Mouse (Mus musculus): ENCODE measurements around the gene Gls. TPM values are rescaled to one million over a fixed set of nuclear protein-coding genes. Genes with fewer than 3 reads are reported as not detected.

The Gls gene
- total RNA-seq, 1 experiment from 2014 or later = 242 TPM

DNA sequence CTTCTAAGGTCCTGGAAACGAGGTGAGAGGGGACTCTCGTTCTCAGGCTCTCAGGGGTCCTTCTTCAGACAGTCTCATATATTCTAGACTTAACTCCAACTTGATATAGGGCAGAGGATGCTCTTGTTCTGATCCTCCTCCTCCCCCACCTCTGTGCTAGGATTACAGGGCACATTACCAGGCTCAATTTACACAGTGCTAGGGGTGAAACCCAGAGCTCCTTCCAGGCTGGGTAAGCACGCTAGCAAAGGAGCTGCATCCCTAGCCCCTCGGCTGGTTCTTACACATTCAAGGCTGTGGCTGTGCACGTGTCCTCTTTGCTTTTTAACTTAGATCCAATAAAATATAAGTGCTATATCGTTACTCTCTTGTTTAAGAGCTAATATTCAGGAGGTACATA is 20.4 kb upstream of the Gls start:
- ATAC-seq (replicated peaks in 1 of 2; ENCODE audit: insufficient read depth in 1 of 2, low FRiP score in 2 of 2, low TSS enrichment in 1 of 2, low read depth in 1 of 2, poor library complexity in 2 of 2, severe bottlenecking in 2 of 2) = no peak

DNA sequence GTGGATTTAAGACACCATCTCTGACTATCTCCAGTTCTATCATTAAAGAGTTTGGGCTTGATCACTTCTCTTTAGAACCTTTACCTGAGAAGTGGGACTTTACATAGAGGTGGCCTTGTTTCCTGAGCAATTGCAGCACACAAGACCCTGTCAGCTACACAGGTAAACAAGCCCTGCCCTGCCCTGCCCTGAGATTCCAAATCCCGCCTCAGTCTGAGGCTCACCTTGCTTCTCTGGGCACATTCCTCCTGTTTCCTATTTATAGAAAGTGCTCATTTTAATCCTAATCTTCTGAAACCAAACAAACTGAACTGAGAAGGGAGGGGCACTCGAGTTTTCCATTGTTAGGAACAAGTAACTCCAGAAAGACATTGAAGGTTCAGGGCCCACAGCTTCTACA is 19.4 kb upstream of the Gls start:
- no peak for ATAC-seq (replicated peaks in 1 of 2; ENCODE audit: insufficient read depth in 1 of 2, low FRiP score in 2 of 2, low TSS enrichment in 1 of 2, low read depth in 1 of 2, poor library complexity in 2 of 2, severe bottlenecking in 2 of 2)

DNA sequence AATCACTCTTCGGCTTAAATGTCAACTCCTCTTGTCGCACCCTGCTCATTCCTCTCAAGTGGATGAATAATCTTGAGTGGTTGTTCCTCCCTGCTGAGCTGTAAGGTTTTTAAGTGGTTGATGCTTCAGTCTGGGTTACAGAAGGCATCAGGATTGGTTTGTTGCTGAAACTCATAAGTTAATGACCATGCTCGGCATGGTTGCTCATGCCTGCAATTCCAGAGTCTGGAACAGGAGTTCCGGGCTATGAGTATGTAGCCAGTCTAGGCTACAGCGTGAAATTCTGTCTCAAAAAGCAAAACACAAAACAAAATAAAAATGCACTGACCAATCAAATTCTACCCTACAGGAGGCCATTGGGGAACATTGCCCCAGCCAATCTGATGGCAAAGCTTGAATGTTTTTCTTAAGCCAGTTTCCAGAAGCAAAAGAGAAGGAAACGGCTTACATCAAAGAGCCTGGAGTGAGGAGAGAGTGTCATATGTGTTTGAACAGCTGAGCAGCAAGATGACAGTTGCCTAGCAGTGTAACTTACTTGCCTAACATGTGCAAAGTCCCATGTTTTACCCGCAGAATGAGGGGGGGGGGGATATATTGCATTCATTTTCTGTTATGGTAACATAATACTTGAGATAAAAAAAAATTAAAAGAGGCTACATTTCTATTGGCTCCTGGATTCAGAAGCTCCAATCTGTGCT is 18.2 kb upstream of the Gls start:
- ATAC-seq (replicated peaks in 1 of 2; ENCODE audit: insufficient read depth in 1 of 2, low FRiP score in 2 of 2, low TSS enrichment in 1 of 2, low read depth in 1 of 2, poor library complexity in 2 of 2, severe bottlenecking in 2 of 2) = no peak

DNA sequence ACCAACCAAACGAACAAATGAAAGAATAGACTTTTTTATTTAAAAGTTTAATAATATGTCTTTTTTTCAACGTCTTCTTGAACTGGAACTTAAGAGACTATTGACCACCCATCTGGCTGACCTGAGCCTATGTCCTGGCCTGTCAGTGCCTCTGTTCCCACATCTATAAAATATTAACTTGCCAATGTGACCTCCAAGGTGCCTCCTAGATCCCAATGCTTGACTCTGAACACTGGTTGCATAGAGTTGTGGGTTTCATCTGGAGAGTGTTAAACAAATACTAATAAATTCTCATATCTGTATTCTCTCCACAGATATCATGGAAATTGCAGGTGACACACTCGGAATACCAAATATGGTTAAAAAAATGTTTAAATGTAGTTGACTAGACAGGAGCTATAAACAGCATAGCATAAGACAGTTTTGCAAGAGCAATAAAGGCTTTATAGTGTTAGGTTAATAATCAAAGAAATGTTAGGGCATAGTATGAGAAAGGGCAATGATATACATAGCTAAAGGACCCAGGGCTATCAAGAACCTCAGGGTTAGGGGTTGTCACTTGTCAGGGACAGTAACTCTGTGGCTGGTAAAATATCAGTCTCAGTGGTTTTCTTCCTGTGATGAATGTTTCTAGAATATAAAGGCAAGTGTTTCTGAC is 16.0 kb upstream of the Gls start:
- no peak for ATAC-seq (replicated peaks in 1 of 2; ENCODE audit: insufficient read depth in 1 of 2, low FRiP score in 2 of 2, low TSS enrichment in 1 of 2, low read depth in 1 of 2, poor library complexity in 2 of 2, severe bottlenecking in 2 of 2)

DNA sequence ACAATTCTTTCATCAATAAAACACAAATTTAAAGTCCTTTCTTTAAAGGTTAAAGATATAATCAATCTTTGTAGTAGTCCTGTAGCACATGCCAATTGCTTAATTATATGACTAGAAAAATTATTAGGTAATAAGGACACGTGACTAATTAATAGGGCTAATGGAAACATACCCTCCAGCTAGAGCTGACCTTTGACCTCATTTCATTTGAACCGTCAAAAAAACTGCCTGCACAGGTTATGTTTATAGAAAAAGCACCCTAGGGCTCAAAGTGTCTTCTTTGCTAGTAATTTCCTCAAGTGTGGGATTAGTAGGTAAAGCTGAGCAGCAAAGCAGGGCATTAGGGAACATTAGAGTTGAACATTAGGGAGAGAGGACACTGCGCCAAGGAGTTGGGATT is 9.2 kb upstream of the Gls start:
- no peak for ATAC-seq (replicated peaks in 1 of 2; ENCODE audit: insufficient read depth in 1 of 2, low FRiP score in 2 of 2, low TSS enrichment in 1 of 2, low read depth in 1 of 2, poor library complexity in 2 of 2, severe bottlenecking in 2 of 2)

DNA sequence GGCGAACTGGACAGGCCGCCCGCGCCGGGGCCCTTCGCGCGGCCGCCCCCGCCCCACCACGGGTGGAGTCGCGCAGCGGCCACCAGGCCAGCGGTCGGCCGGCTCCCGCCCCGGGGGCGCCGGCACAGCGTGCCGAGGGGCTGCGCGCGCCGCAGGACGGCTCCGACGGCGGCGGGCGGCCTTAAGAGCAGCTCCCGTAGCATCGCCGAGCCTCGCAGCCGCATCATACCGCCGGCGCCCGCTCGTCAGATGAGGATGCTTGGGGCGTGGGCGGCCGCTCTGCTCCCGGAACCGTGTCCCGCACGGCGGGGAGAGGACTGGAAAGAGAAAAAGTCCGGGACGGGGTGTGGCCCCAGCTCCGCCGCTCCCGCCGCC is 279 bp downstream of the Gls start:
- ATAC-seq (replicated peaks in 1 of 2; ENCODE audit: insufficient read depth in 1 of 2, low FRiP score in 2 of 2, low TSS enrichment in 1 of 2, low read depth in 1 of 2, poor library complexity in 2 of 2, severe bottlenecking in 2 of 2) = no peak; a peak in 1 of 4 replicates

DNA sequence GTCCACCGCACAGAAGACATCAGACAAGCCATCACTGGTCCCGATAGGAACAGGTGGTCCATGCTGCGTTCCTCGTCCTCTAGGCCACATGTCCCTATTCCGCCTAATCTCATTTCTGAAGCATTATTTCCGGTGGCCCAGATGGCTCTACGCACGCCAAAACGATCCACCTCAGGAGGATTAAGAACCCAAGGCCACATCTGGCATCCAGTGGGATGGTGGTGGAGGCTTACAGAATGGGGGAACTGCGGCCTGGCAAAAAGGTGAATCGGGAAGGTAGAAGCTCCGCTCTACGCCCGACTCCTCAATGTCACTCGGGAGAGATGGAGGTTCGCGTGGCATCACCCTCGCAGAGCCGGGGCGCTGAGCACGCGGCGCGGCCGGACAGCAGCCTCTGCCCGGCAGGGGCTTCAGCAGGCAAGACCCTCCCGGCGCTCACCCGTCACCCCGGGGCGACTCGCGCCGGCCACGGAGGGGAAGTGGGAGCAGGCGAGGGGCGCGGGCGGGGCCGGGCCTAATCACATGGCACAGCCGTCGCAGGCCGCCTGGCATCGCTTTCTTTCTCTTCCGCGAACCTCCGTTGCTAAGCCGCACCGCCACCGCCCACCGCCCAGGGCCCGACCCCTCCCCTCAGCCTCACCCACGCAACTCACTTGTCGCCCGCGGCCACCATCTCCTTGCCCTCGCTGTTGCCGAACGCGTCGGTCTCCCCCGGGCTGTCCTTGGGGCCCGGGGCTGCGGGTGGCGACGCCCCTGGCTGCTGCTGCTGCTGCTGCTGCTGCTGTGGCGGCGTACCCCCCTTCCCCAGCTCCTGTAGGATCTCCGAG is 880 bp downstream of the Gls start:
- peak in 1 of 2 experiments; percentile 19; a peak in 2 of 4 replicates for ATAC-seq (replicated peaks in 1 of 2; ENCODE audit: insufficient read depth in 1 of 2, low FRiP score in 2 of 2, low TSS enrichment in 1 of 2, low read depth in 1 of 2, poor library complexity in 2 of 2, severe bottlenecking in 2 of 2)

DNA sequence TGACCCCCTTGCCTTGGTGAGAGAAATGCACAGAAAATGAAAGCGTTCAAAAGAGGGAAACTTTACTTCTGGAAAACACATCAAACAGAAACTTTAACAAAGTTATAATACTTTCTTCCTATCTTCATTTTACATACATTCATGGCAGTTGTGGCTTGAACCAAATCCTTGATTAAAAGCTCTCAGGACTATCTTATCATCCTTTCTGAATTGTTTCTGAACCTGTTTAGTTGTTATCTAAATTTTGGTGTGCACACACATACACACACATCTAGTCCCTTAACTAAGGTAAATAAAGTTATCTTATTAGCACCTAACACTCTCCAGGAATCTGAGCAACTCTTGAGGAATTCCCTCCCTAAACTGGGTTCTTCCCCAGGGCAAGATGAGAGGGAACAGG is 2.6 kb downstream of the Gls start:
- ATAC-seq (replicated peaks in 1 of 2; ENCODE audit: insufficient read depth in 1 of 2, low FRiP score in 2 of 2, low TSS enrichment in 1 of 2, low read depth in 1 of 2, poor library complexity in 2 of 2, severe bottlenecking in 2 of 2) = no peak

DNA sequence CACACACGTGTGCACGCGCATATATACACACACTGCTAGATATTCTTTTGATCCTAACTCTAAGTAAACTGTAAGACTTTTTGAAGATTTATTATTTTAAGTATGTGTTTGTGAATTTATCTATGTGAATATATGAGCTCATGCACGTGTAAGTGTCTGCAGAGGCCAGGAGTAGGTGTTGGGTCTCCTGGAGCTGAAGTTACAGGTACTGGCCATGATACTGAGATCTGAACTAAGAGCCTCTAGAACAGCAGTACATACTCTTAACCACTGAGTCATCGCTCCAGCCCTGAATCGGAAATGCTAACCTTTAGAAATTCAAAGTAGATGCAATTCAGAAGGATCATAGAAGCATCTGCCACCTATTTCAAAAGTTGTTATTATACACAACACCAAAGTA is 4.9 kb downstream of the Gls start:
- ATAC-seq (replicated peaks in 1 of 2; ENCODE audit: insufficient read depth in 1 of 2, low FRiP score in 2 of 2, low TSS enrichment in 1 of 2, low read depth in 1 of 2, poor library complexity in 2 of 2, severe bottlenecking in 2 of 2) = no peak

DNA sequence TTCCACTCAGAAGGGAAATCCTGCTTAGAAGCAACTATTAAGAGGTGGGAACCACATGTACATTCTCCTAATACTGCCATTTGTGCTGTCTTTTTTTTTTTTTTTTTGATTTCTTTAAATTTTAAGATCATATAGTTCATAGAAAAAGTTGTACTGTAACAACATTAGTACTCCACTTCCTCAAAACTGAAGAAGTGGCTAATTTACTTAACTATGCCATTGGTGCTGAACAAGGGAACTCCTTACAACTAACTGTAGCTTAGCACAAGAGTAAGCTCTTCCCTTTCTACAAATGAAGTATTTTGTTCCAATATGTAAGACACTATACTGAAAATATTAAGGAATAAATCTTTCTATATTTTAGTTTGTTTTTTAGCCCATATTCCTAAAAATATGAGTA is 6.6 kb downstream of the Gls start:
- peak in 1 of 2 experiments; percentile 40; a peak in 1 of 4 replicates for ATAC-seq (replicated peaks in 1 of 2; ENCODE audit: insufficient read depth in 1 of 2, low FRiP score in 2 of 2, low TSS enrichment in 1 of 2, low read depth in 1 of 2, poor library complexity in 2 of 2, severe bottlenecking in 2 of 2)

DNA sequence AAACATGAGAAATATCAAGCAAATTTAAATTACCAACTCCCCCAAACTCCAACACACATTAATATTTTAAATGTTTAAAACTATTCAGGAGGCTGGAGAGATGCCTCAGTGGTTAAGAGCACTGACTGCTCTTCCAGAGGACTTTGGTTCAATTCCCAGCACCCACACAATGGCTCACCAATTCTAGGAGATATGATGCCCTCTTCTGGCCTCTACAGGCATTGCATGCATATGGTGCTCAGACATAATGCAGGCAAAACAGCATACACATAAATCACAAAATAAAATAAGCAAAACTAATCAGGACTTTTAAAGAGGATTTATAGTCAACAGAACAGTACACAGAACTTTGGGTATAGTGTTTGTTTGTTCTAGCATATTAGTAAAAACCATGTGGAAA is 16.3 kb downstream of the Gls start:
- ATAC-seq (replicated peaks in 1 of 2; ENCODE audit: insufficient read depth in 1 of 2, low FRiP score in 2 of 2, low TSS enrichment in 1 of 2, low read depth in 1 of 2, poor library complexity in 2 of 2, severe bottlenecking in 2 of 2) = no peak

DNA sequence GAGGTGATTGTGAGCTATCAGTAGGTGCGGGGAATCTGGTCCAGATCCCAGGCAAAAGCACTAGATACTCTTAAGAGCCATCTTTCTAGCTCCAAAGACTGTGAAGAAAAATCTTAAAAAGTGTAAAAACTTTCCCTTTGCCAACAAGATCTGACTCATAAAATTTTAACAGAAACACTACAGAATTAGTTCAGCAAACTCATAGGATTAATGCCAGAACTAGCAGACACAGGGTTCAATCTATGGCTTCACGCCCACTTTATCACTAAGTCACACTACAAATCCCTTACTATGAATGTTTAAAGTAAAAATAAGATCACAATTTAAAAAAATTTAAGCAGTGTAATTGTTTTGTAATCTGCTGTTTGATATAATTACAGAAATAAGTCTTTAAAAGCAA is 50.0 kb downstream of the Gls start:
- no peak for ATAC-seq (replicated peaks in 1 of 2; ENCODE audit: insufficient read depth in 1 of 2, low FRiP score in 2 of 2, low TSS enrichment in 1 of 2, low read depth in 1 of 2, poor library complexity in 2 of 2, severe bottlenecking in 2 of 2)

DNA sequence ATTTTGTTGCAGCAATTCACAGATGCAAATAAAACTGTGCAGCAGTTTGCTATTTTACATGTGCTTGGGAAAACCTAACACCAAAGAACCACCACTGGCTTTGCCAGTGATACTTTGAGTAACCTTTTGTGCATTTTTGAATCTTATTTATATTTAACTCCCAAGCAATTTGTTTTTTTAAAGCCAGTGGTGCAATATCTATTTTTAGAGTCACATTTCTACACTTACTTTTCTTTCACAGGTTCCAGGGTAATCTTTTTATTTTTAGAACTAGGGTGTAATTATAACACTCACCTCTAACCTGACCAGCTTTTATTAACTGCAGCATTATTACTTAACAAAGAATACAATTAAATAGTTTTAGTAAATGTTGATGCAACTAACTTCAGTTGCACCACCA is 51.0 kb downstream of the Gls start:
- ATAC-seq (replicated peaks in 1 of 2; ENCODE audit: insufficient read depth in 1 of 2, low FRiP score in 2 of 2, low TSS enrichment in 1 of 2, low read depth in 1 of 2, poor library complexity in 2 of 2, severe bottlenecking in 2 of 2) = no peak

DNA sequence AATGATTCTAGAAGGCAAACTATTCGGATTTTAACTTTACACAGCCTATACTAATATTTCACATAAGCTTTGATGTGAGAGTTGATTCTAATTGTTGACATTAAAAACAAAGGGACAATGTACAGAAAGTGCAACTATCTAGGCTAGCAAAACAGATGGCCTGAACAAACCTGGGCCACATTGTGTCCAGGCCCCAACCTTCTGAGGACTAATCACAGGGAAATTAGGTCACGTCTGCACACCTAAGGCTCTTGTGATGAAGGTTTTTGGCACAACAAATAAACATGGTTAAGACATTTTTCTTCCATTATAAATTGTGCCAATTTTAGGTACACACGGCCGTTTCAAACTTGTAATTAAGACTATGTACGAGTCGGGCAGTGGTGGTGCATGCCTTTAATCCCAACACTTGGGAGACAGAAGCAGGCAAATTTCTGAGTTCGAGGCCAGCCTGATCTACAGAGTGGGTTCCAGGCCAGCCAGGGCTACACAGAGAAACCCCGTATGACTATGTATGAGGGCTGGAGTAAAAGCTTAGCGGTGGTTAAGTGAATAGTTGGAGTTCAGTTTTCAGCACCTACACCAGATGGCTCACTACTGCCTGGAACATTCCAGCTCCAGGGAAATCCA is 53.0 kb downstream of the Gls start:
- ATAC-seq (replicated peaks in 1 of 2; ENCODE audit: insufficient read depth in 1 of 2, low FRiP score in 2 of 2, low TSS enrichment in 1 of 2, low read depth in 1 of 2, poor library complexity in 2 of 2, severe bottlenecking in 2 of 2) = no peak

DNA sequence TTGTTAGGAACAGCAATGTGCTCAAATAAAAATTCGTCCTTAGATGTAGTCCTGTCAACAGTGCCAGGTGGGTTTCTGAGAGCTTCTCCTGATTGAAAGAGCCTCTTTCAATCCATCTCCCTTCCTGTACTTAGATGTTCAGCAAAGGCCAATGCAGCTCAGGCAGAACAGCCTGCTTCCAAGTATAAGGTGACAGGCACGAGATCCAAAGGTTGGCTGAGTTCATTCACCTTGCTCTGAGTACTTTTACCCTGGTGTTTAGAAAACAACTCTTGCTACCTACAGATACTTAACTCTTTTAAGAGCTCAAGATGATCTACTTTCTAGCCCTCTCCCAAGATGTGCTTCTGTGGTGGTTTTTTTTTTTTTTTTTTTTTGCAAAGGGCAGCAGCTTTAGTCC is 56.0 kb downstream of the Gls start:
- ATAC-seq (replicated peaks in 1 of 2; ENCODE audit: insufficient read depth in 1 of 2, low FRiP score in 2 of 2, low TSS enrichment in 1 of 2, low read depth in 1 of 2, poor library complexity in 2 of 2, severe bottlenecking in 2 of 2) = no peak

DNA sequence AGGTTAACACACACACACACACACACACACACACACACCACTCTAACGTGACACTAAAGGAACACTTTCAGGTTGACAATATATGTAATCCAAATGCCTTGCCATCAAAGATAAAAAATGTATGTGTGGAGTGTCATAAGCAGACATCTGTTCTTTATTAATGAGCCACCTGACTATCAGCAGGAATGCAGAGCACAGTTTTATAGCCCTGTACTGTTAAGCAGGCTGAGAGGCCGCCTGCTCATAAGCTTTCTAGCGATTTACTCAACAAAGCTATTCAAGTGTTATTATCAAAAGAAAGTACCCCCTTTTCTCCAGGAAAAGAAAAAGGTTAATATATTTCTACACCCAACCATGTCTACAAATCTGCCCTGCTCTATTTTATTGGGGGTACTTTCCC is 57.0 kb downstream of the Gls start:
- no peak for ATAC-seq (replicated peaks in 1 of 2; ENCODE audit: insufficient read depth in 1 of 2, low FRiP score in 2 of 2, low TSS enrichment in 1 of 2, low read depth in 1 of 2, poor library complexity in 2 of 2, severe bottlenecking in 2 of 2)

DNA sequence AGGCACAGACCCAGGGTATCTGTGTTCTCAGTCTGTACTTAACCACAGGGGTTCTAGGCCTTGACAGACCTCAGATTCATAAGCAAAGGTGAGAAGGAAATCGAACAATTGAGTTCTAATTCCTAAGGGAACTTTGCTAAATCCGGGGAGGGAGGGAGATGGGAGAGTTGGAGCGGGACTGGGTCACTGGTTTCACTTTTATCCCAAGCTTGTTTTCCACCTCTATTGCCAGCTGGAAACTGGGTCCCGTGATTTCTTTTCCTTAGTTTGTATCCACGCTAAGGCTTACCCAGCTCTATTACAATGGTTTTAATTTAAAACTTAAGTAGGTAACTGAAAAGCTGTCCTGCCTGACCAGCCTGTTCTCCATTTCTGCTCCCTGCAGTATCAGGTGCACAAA is 57.7 kb downstream of the Gls start:
- no peak for ATAC-seq (replicated peaks in 1 of 2; ENCODE audit: insufficient read depth in 1 of 2, low FRiP score in 2 of 2, low TSS enrichment in 1 of 2, low read depth in 1 of 2, poor library complexity in 2 of 2, severe bottlenecking in 2 of 2)

DNA sequence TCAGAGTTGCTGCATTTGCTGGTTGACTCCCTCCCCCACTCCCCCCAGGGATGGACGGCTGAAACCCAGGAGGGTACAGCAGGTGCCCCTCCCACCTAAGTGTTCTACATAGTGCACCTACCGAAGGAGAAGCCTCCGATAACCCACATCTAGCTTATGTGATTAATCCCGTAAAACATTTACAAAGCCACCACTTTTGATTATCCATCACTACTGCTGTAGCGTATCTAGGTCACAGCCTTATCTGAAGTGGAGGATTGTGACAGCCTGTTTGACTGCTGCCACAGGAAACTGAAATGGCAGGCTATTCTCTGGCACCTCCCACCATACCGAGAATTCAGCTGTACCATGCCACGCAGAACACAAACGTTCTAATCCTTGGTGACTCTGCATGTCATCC is 61.8 kb downstream of the Gls start:
- ATAC-seq (replicated peaks in 1 of 2; ENCODE audit: insufficient read depth in 1 of 2, low FRiP score in 2 of 2, low TSS enrichment in 1 of 2, low read depth in 1 of 2, poor library complexity in 2 of 2, severe bottlenecking in 2 of 2) = no peak

Measured in hematopoietic stem cell, adult 5-6 weeks (primary cell).